Mouse (Mus musculus) lung, adult 2 months (tissue): ENCODE results near the gene Dctn1. TPM values are rescaled to one million over a fixed set of nuclear protein-coding genes. Genes with fewer than 3 reads are reported as not detected.

Experiments used
- DNase-seq: peaks from one replicate; pipeline ENCODE4 v3.0.0; 2022
- H3K4me1 ChIP-seq: fragments of 200-500 bp; 2 replicates; pipeline ENCODE4 v1.6.1; 2011; ENCODE audit warnings: low read length; ENCODE audit not compliant: control insufficient read depth, insufficient read depth
- H3K4me3 ChIP-seq: fragments of 200-500 bp; replicated peaks from 2 replicates; pipeline ENCODE3; 2011; ENCODE audit warnings: low read depth, mild to moderate bottlenecking, control low read depth, low read length; ENCODE audit errors: extremely low read depth
- CTCF ChIP-seq: fragments of 200-500 bp; IDR thresholded peaks from 2 replicates; pipeline ENCODE4 v1.5.1; 2011; ENCODE audit warnings: mild to moderate bottlenecking, low read length, control low read depth; ENCODE audit not compliant: insufficient read depth
- POLR2A ChIP-seq: fragments of 200-500 bp; IDR thresholded peaks from 2 replicates; pipeline ENCODE4 v1.6.1; 2011; ENCODE audit warnings: low read depth, mild to moderate bottlenecking, control low read depth, low read length, borderline replicate concordance; ENCODE audit errors: extremely low read depth
- WGBS: fragments of 180-500 bp; shearing (Covaris S2); methylation state at CpG from one replicate; pipeline ENCODE4 v1.1.7; 2018; 5-methylcytosine and 5-hydroxymethylcytosine counted together
- polyA plus RNA-seq: library from polyadenylated mRNA; depleted of rRNA; stranded (reverse); fragments of >200 nt; gene quantifications from 2 replicates; pipeline ENCODE4 v1.2.3, GENCODE M21; 2012

Gene Dctn1
- polyA plus RNA-seq, 1 experiment = 155 TPM

GRCm38 (mm10) chr6:83135571-83136161 is 30.1 kb upstream of the Dctn1 start:
- DNase-seq = peak; percentile 72
- H3K4me1 ChIP-seq = peaks cover 9% of the 10 kb centered on the region
- peak; percentile 67; the same call in 1 of the 2 replicates for TF ChIP-seq POLR2A
- no peak for TF ChIP-seq CTCF
- 10% methylated on average over 37 of the region's 37 CpGs for WGBS
- H3K4me3 ChIP-seq = peak overlapping the region; percentile 62

GRCm38 (mm10) chr6:83136291-83136880 is 29.3 kb upstream of the Dctn1 start:
- WGBS = 25% methylated on average over 5 of the region's 5 CpGs
- DNase-seq = no peak
- no peak for TF ChIP-seq CTCF
- TF ChIP-seq POLR2A = no peak
- H3K4me3 ChIP-seq = peak overlapping the region; percentile 62
- H3K4me1 ChIP-seq = peaks cover 9% of the 10 kb centered on the region

GRCm38 (mm10) chr6:83136881-83137575 is 28.7 kb upstream of the Dctn1 start:
- under 1% methylated on average over 26 of the region's 26 CpGs for WGBS
- Histone ChIP-seq H3K4me1 (peaks cover 9% of the 10 kb centered on the region), H3K4me3 (peak overlapping the region; percentile 62)
- no peak for TF ChIP-seq POLR2A
- peak; percentile 69 for DNase-seq

GRCm38 (mm10) chr6:83137576-83137950 is 28.2 kb upstream of the Dctn1 start:
- Histone ChIP-seq H3K4me3 (peak overlapping the region; percentile 62), H3K4me1 (peaks cover 9% of the 10 kb centered on the region)
- peak; percentile 84 for DNase-seq
- WGBS = 1% methylated on average over 12 of the region's 12 CpGs
- peak; percentile 72; the same call in 1 of the 2 replicates for TF ChIP-seq POLR2A
- no peak for TF ChIP-seq CTCF

DNA sequence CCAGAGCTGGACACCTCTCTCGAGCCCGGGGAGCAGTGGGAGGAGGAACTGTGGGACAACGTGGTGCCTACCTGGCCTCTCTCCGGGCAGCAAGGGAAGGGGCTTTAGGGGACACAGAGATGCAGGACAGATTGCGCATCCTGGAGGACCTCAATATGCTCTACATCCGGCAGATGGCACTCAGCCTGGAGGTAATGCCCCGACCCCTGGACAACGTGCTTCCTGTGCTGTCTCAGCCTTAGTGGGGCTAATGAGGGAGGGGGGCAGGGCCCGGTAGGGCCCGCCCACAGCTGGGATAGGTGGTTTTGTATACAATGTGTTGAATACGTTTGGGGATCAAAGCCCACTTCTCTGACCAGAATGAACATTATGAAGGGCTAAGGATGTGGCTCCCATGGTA is 27.7 kb upstream of the Dctn1 start:
- TF ChIP-seq CTCF (no peak), POLR2A (no peak)
- H3K4me3 ChIP-seq = peak overlapping the region; percentile 62
- 3% methylated on average over 11 of the region's 11 CpGs for WGBS
- DNase-seq = no peak
- peaks cover 9% of the 10 kb centered on the region for H3K4me1 ChIP-seq

- Histone ChIP-seq H3K4me1 (peaks cover 9% of the 10 kb centered on the region), H3K4me3 (no peak overlapping the region)
- TF ChIP-seq CTCF = no peak
- TF ChIP-seq POLR2A = no peak
- DNase-seq = no peak
- WGBS = 88% methylated on average over 8 of the region's 8 CpGs
Observed at GRCm38 (mm10) chr6:83140044-83140443, 25.7 kb upstream of the Dctn1 start.

DNA sequence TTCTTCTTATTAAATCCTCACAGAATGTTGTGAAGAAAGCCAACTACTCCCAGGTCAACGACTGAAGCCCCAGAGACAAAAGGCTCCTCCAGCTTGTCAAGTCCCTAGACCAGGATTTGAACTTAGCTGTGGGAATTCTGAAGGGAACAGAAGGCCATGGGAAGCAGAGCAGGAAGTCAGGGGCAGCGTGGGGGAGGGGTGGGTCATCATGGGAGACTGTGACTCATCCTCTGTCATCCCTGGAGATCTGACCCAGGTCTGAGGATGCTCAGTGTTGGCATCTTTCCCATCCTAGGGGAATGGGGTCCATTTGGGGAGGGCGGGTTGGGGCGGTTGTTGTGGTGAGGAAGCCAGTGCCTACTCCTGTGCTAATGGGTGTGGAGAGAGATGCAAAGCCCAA is 24.1 kb upstream of the Dctn1 start:
- WGBS = 53% methylated on average over 4 of the region's 4 CpGs
- peaks cover 7% of the 10 kb centered on the region for H3K4me1 ChIP-seq
- H3K4me3 ChIP-seq = no peak overlapping the region
- no peak for TF ChIP-seq POLR2A
- no peak for TF ChIP-seq CTCF
- no peak for DNase-seq

GRCm38 (mm10) chr6:83142211-83142731 is 23.4 kb upstream of the Dctn1 start:
- DNase-seq = no peak
- peaks cover 7% of the 10 kb centered on the region for H3K4me1 ChIP-seq
- TF ChIP-seq CTCF (no peak), POLR2A (no peak)
- WGBS = 25% methylated on average over 41 of the region's 41 CpGs
- H3K4me3 ChIP-seq = no peak overlapping the region

GRCm38 (mm10) chr6:83142886-83143285 is 22.8 kb upstream of the Dctn1 start:
- DNase-seq = no peak
- TF ChIP-seq POLR2A (no peak), CTCF (no peak)
- H3K4me1 ChIP-seq = peaks cover 3% of the 10 kb centered on the region
- WGBS = 74% methylated on average over 11 of the region's 11 CpGs
- no peak overlapping the region for H3K4me3 ChIP-seq
